Comparison of ENCODE assay signal across 8 mouse cellular contexts in the genomic region with DNA sequence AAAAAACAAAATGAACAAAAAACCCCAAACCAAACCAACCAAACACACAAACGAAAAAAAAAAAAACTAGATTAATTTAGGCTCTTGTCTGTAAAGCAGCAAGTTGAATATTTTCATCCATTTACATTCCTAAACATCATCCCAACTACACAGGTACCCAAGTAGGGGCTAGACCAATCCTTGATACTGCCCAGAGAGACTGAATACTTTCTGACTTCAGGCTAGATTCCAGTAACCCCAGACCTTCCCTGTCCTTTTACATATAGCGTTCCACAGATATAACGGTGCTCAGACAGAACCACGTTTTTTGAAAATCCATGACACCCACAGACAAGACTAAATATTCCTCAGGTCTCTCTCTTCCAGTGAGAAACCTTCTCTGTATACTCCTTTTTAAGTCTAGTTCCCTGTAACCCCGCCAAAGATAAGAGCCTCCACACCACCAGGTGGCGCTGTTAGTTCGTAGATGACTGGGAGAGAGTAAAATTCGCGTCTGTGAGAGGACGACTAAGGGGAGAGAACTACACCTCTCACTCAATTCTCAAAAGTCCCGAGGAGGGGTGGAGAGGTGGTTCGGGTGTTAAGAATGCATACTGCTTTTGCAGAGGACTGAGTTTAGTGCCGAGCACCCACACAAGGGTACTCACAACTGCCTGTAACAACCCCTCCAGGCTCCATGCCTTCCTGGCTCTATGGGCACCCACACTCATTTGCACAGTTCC. TPM values are rescaled to one million over a fixed set of nuclear protein-coding genes. Genes with fewer than 3 reads are reported as not detected.
A peak's percentile ranks its signal among the peaks of the same experiment; 100 is the strongest.
DNase-seq lines count a peak whose midpoint lies in the region; ATAC-seq and TF ChIP-seq lines count a peak whose summit lies in the region.

No protein-coding gene starts in this region.

- no peaks in the 10 kb centered on the region for H3K9me3 ChIP-seq in heart, embryonic 13.5 days
- no peaks in the 10 kb centered on the region for H3K9me3 ChIP-seq in kidney, postnatal 0 days (replicated peaks; ENCODE audit: low read length)

- H3K27me3 ChIP-seq in heart, embryonic 13.5 days (replicated peaks), result 0 out of 2 replicates have a peak, but pooled peaks cover 2% of the 10 kb centered on the region
- H3K27me3 ChIP-seq in kidney, postnatal 0 days (ENCODE audit: insufficient read depth, low read length), result no peaks in the 10 kb centered on the region
- H3K27me3 ChIP-seq in liver, adult 2 months (ENCODE audit: control insufficient read depth, insufficient read depth, low read length), result no peaks in the 10 kb centered on the region

- DNase-seq in A20 (ENCODE audit: low read depth, low spot score), result peak; percentile 68
- DNase-seq in kidney, postnatal 0 days (ENCODE audit: low spot score), result peak; percentile 95
- peak; percentile 80 for DNase-seq in liver, adult 2 months (ENCODE audit: extremely low read depth, low read depth, low spot score)
- DNase-seq in spleen, postnatal 36 days (ENCODE audit: low spot score in 2 of 2), result peak; percentile 74 to 79

- peak; percentile 53; the same call in 1 of the 2 replicates for TF ChIP-seq CTCF in bone marrow, adult 2 months (IDR thresholded peaks at IDR 0.05; ENCODE audit: control insufficient read depth, insufficient read depth, low read length)
- TF ChIP-seq CTCF in embryonic fibroblast, embryonic 13.5 days (IDR thresholded peaks at IDR 0.05; ENCODE audit: borderline replicate concordance, insufficient read depth, low read length), result peak; percentile 20; the same call in 1 of the 2 replicates
- TF ChIP-seq CTCF in kidney, postnatal 0 days (IDR thresholded peaks at IDR 0.05; ENCODE audit: low read depth), result peak; percentile 86
- TF ChIP-seq CTCF in liver, adult 2 months (IDR thresholded peaks at IDR 0.05; ENCODE audit: low read depth, low read length), result peak; percentile 65

- H3K4me2 ChIP-seq in heart, embryonic 13.5 days, result peak overlapping the region; percentile 72
- peak overlapping the region; percentile 52 for H3K4me2 ChIP-seq in kidney, postnatal 0 days (ENCODE audit: low read length)

- H3K9ac ChIP-seq in heart, embryonic 13.5 days, result peak overlapping the region; percentile 81
- H3K9ac ChIP-seq in kidney, postnatal 0 days (ENCODE audit: low read depth, low read length), result peak overlapping the region; percentile 50
- H3K9ac ChIP-seq in liver, adult 2 months (ENCODE audit: low read depth, low read length), result peak overlapping the region; percentile 87

- H3K36me3 ChIP-seq in heart, embryonic 13.5 days, result no peaks in the 10 kb centered on the region
- no peaks in the 10 kb centered on the region for H3K36me3 ChIP-seq in kidney, postnatal 0 days (ENCODE audit: insufficient read depth, low read length)
- no peaks in the 10 kb centered on the region for H3K36me3 ChIP-seq in liver, adult 2 months (ENCODE audit: control insufficient read depth, insufficient read depth, low read length)

- ATAC-seq in heart, embryonic 13.5 days (ENCODE audit: extremely low read depth, insufficient number of reproducible peaks, low FRiP score, low TSS enrichment), result no peak
- peak; percentile 84 for ATAC-seq in kidney, postnatal 0 days (replicated peaks; ENCODE audit: low FRiP score, low read depth)
- peak; percentile 79 for ATAC-seq in monocyte, adult 5-6 weeks (replicated peaks; ENCODE audit: insufficient number of reproducible peaks, low FRiP score, low TSS enrichment, poor library complexity, severe bottlenecking)

- no peak overlapping the region for H3K27ac ChIP-seq in bone marrow, adult 2 months (ENCODE audit: control insufficient read depth, insufficient read depth, low read depth, low read length, poor library complexity)
- H3K27ac ChIP-seq in embryonic fibroblast, embryonic 13.5 days (ENCODE audit: insufficient read depth, low read length), result no peak overlapping the region
- no peak overlapping the region; the same call in 1 of the 2 replicates for H3K27ac ChIP-seq in heart, embryonic 13.5 days (replicated peaks)
- H3K27ac ChIP-seq in kidney, postnatal 0 days, result peak overlapping the region; percentile 42; the same call in 1 of the 2 replicates
- 0 out of 2 replicates have a peak overlapping the region, but pooled peaks have one; percentile 43 for H3K27ac ChIP-seq in liver, adult 2 months (replicated peaks; ENCODE audit: insufficient read depth, low read depth, low read length)

- no peak for TF ChIP-seq POLR2A in bone marrow, adult 2 months (IDR thresholded peaks at IDR 0.05; ENCODE audit: borderline replicate concordance, control insufficient read depth, low read depth, low read length)
- peak; percentile 42; the same call in 1 of the 2 replicates for TF ChIP-seq POLR2A in embryonic fibroblast, embryonic 13.5 days (IDR thresholded peaks at IDR 0.05; ENCODE audit: low read depth, low read length)
- no peak for TF ChIP-seq POLR2A in liver, adult 2 months (IDR thresholded peaks at IDR 0.05; ENCODE audit: extremely low read depth, insufficient read depth, low read length)

- WGBS in bone marrow, adult 2 months, result 10% methylated on average over 13 of the region's 13 CpGs
- 9% methylated on average over 13 of the region's 13 CpGs for WGBS in heart, embryonic 13.5 days
- 11% methylated on average over 13 of the region's 13 CpGs for WGBS in kidney, postnatal 0 days
- 15% methylated on average over 13 of the region's 13 CpGs for WGBS in liver, adult 2 months

- no peaks in the 10 kb centered on the region for H3K4me1 ChIP-seq in bone marrow, adult 2 months (ENCODE audit: control insufficient read depth, insufficient read depth, low read length)
- no peaks in the 10 kb centered on the region; the same call in 1 of the 2 replicates for H3K4me1 ChIP-seq in embryonic fibroblast, embryonic 13.5 days (ENCODE audit: control insufficient read depth, insufficient read depth, low read length)
- H3K4me1 ChIP-seq in heart, embryonic 13.5 days, result peaks cover 10% of the 10 kb centered on the region
- H3K4me1 ChIP-seq in kidney, postnatal 0 days (replicated peaks; ENCODE audit: insufficient read depth, low read length), result no peaks in the 10 kb centered on the region
- peaks cover 4% of the 10 kb centered on the region; the same call in 1 of the 2 replicates for H3K4me1 ChIP-seq in liver, adult 2 months (ENCODE audit: control insufficient read depth, insufficient read depth, low read length)

- peak overlapping the region; percentile 8 for H3K4me3 ChIP-seq in bone marrow, adult 2 months (replicated peaks; ENCODE audit: control insufficient read depth, low read depth, low read length)
- peak overlapping the region; percentile 34 for H3K4me3 ChIP-seq in embryonic fibroblast, embryonic 13.5 days (ENCODE audit: insufficient read depth, low read length)
- H3K4me3 ChIP-seq in heart, embryonic 13.5 days, result peak overlapping the region; percentile 56
- peak overlapping the region; percentile 42 for H3K4me3 ChIP-seq in kidney, postnatal 0 days (replicated peaks; ENCODE audit: low read depth, low read length)
- peak overlapping the region; percentile 58 for H3K4me3 ChIP-seq in liver, adult 2 months (ENCODE audit: insufficient read depth, low read depth, low read length)

- no peaks in the 10 kb centered on the region for H3K79me2 ChIP-seq in liver, adult 2 months (ENCODE audit: control insufficient read depth, insufficient read depth, low read length)

RNA-seq across cellular contexts. Expression of a gene that starts 31.2 kb away (rescaled TPM):
- not detected in 2 replicates for polyA plus RNA-seq in bone marrow, adult 2 months (2011; ENCODE audit: insufficient read depth, insufficient read length, low replicate concordance, missing spikeins)
- 0.23 TPM in 1 of 2 replicates, not detected in the other for polyA plus RNA-seq in embryonic fibroblast, embryonic 13.5 days (2011; ENCODE audit: insufficient read length, low read depth, missing spikeins)
- polyA plus RNA-seq in heart, embryonic 13.5 days (2015; fragmentation: Nextera tagmentation; extraction: Ambion mirVana), result 2.7 and 3.0 TPM in 2 replicates
- 25.4 and 26.7 TPM in 2 replicates for polyA plus RNA-seq in kidney, postnatal 0 days (2015; fragmentation: Nextera tagmentation; extraction: Ambion mirVana)
- total RNA-seq in liver, adult 2 months (2014; rRNA removed), result 0.13 and 0.28 TPM in 2 replicates
- polyA plus RNA-seq in liver, adult 2 months (2012; rRNA removed), result 0.37 and 0.41 TPM in 2 replicates
- not detected in 3 replicates for total RNA-seq in monocyte, adult 5-6 weeks (2017)

RNA-seq across cellular contexts. Expression of a gene that starts 49.5 kb away (rescaled TPM):
- polyA plus RNA-seq in bone marrow, adult 2 months (2011; ENCODE audit: insufficient read depth, insufficient read length, low replicate concordance, missing spikeins), result 1.4 TPM in 2 replicates
- not detected in 2 replicates for polyA plus RNA-seq in embryonic fibroblast, embryonic 13.5 days (2011; ENCODE audit: insufficient read length, low read depth, missing spikeins)
- polyA plus RNA-seq in heart, embryonic 13.5 days (2015; fragmentation: Nextera tagmentation; extraction: Ambion mirVana), result not detected in 2 replicates
- not detected in 2 replicates for polyA plus RNA-seq in kidney, postnatal 0 days (2015; fragmentation: Nextera tagmentation; extraction: Ambion mirVana)
- total RNA-seq in liver, adult 2 months (2014; rRNA removed), result 95.3 and 137 TPM in 2 replicates
- 21.6 and 78.3 TPM in 2 replicates for polyA plus RNA-seq in liver, adult 2 months (2012; rRNA removed)
- total RNA-seq in monocyte, adult 5-6 weeks (2017), result not detected in 3 replicates

RNA-seq across cellular contexts. Expression of a gene that starts 59.4 kb away (rescaled TPM):
- 20.4 and 37.6 TPM in 2 replicates for polyA plus RNA-seq in bone marrow, adult 2 months (2011; ENCODE audit: insufficient read depth, insufficient read length, low replicate concordance, missing spikeins)
- polyA plus RNA-seq in embryonic fibroblast, embryonic 13.5 days (2011; ENCODE audit: insufficient read length, low read depth, missing spikeins), result 232 and 364 TPM in 2 replicates
- 47.3 and 48.6 TPM in 2 replicates for polyA plus RNA-seq in heart, embryonic 13.5 days (2015; fragmentation: Nextera tagmentation; extraction: Ambion mirVana)
- polyA plus RNA-seq in kidney, postnatal 0 days (2015; fragmentation: Nextera tagmentation; extraction: Ambion mirVana), result 95.7 and 110 TPM in 2 replicates
- 12.4 and 18.0 TPM in 2 replicates for total RNA-seq in liver, adult 2 months (2014; rRNA removed)
- 6.3 and 11.4 TPM in 2 replicates for polyA plus RNA-seq in liver, adult 2 months (2012; rRNA removed)
- total RNA-seq in monocyte, adult 5-6 weeks (2017), result 4.9 to 6.4 TPM (median 5.8 TPM) in 3 replicates

Comparison
In these comparisons a context has a peak if more than half of its experiments do, and no peak if none do; other contexts are left out.
1. H3K27ac ChIP-seq: peak in kidney, postnatal 0 days (single experiment) and liver, adult 2 months (single experiment); none in bone marrow, adult 2 months (single experiment), embryonic fibroblast, embryonic 13.5 days (single experiment) and heart, embryonic 13.5 days (single experiment).
2. H3K4me3 ChIP-seq: peak in every context shown above with its lines; median percentile 58 in liver, adult 2 months; 56 in heart, embryonic 13.5 days; 42 in kidney, postnatal 0 days; 34 in embryonic fibroblast, embryonic 13.5 days; 8 in bone marrow, adult 2 months.
3. CTCF ChIP-seq: peak in every context shown above with its lines; median percentile 86 in kidney, postnatal 0 days; 65 in liver, adult 2 months; 53 in bone marrow, adult 2 months; 20 in embryonic fibroblast, embryonic 13.5 days.
4. Peak in every context shown above with its lines, with median percentiles within 50 percentile points of each other: DNase-seq and H3K9ac ChIP-seq.